Mouse (Mus musculus) ES-E14 (cell line): Measurements from ENCODE around the gene Hebp1. TPM values are rescaled to one million over a fixed set of nuclear protein-coding genes. Genes with fewer than 3 reads are reported as not detected.

Experiments used
- DNase-seq: peaks from one replicate; pipeline ENCODE4 v3.0.0-alpha.2; 2013; ENCODE audit warnings: low read depth, low spot score
- H3K27ac ChIP-seq: 2 replicates; pipeline ENCODE4 v1.5.1; 2012; ENCODE audit warnings: low read depth, mild to moderate bottlenecking, low read length, moderate library complexity, mixed read lengths; ENCODE audit not compliant: poor library complexity, insufficient read depth, severe bottlenecking
- H3K36me3 ChIP-seq: 2 replicates; pipeline ENCODE4 v1.6.1; 2012; ENCODE audit warnings: mild to moderate bottlenecking, low read length, moderate library complexity, mixed read lengths; ENCODE audit not compliant: control insufficient read depth, poor library complexity, insufficient read depth, severe bottlenecking
- H3K4me1 ChIP-seq, 2 experiments: fragments of 150-350 bp in 1 of 2; sonication (generic) in 1 of 2; 2 replicates each; pipeline ENCODE4 v1.6.1; 2012; ENCODE audit warnings: low read length in 2 of 2, mild to moderate bottlenecking in 1 of 2, mixed read lengths in 1 of 2; ENCODE audit not compliant: control insufficient read depth in 2 of 2, insufficient read depth in 2 of 2, poor library complexity in 1 of 2
- H3K4me3 ChIP-seq, 2 experiments: fragments of 150-350 bp in 1 of 2; sonication (generic) in 1 of 2; 2 replicates each; pipeline ENCODE4 v1.5.1; 2012; ENCODE audit warnings: low read length in 2 of 2, low read depth in 1 of 2, mild to moderate bottlenecking in 1 of 2, mixed read lengths in 1 of 2; ENCODE audit not compliant: insufficient read depth in 1 of 2, poor library complexity in 1 of 2, severe bottlenecking in 1 of 2
- H3K9ac ChIP-seq: 2 replicates; pipeline ENCODE4 v1.6.1; 2012; ENCODE audit warnings: low read depth, mild to moderate bottlenecking, low read length, mixed read lengths; ENCODE audit not compliant: poor library complexity, insufficient read depth, severe bottlenecking
- H3K9me3 ChIP-seq: fragments of 150-350 bp; sonication (generic); 2 replicates; pipeline ENCODE4 v1.6.1; 2012; ENCODE audit warnings: low read depth, mild to moderate bottlenecking, low read length; ENCODE audit not compliant: control insufficient read depth, insufficient read depth
- CHD2 ChIP-seq: IDR thresholded peaks from 2 replicates; pipeline ENCODE4 v1.6.1; 2014; ENCODE audit warnings: mild to moderate bottlenecking, low read depth, low read length, inconsistent platforms
- HCFC1 ChIP-seq: IDR thresholded peaks from 2 replicates; pipeline ENCODE4 v1.6.1; 2012; ENCODE audit warnings: low read length, inconsistent platforms, borderline replicate concordance; ENCODE audit not compliant: insufficient read depth
- MAFK ChIP-seq: IDR thresholded peaks from 2 replicates; pipeline ENCODE4 v1.6.1; 2014; ENCODE audit warnings: mild to moderate bottlenecking, low read depth, low read length, inconsistent platforms; ENCODE audit not compliant: insufficient read depth
- ZC3H11A ChIP-seq: IDR thresholded peaks from 2 replicates; pipeline ENCODE4 v1.6.1; 2012; ENCODE audit warnings: low read depth, mild to moderate bottlenecking, inconsistent platforms, low read length, borderline replicate concordance
- ZNF384 ChIP-seq: IDR thresholded peaks from 2 replicates; pipeline ENCODE4 v1.6.1; 2012; ENCODE audit warnings: low read depth, low read length, inconsistent platforms
- in situ Hi-C, 2 experiments: fragments of 600-800 bp; cut with MboI; formaldehyde crosslinking; loops; one replicate each; pipeline ENCODE4 v1.15.1; 2025; ENCODE audit warnings: low sequenced_read_pairs in 2 of 2, inconsistent platforms in 1 of 2; ENCODE audit not compliant: unreplicated experiment in 2 of 2
- total RNA-seq: library from RNA; depleted of rRNA; stranded (reverse); fragments of 300-350 nt; gene quantifications from 2 replicates; pipeline ENCODE4 v1.2.3, GENCODE M21; 2012

Gene Hebp1
- total RNA-seq, 1 experiment, result 22.4 TPM

GRCm38 (mm10) chr6:135136439-135137161 is 61.2 kb downstream of the Hebp1 start:
- no peaks in the 10 kb centered on the region for H3K9me3 ChIP-seq
- H3K9ac ChIP-seq, result no peak overlapping the region
- peaks cover 0 to 8% of the 10 kb centered on the region in 2 experiments; a peak in 3 of 4 replicates for H3K4me1 ChIP-seq
- peak overlapping the region; percentile 45; the same call in 1 of the 2 replicates for H3K27ac ChIP-seq
- in situ Hi-C loops, result loop anchor here in 1 of 2 experiments (5.0 kb wide), 1 partner anchor 44 kb away; no protein-coding TSS in a partner anchor
- H3K4me3 ChIP-seq, result 0 out of 4 replicates have a peak overlapping the region, but pooled peaks of 1 of the 2 experiments have one; percentile 3
- no peaks in the 10 kb centered on the region; the same call in 1 of the 2 replicates for H3K36me3 ChIP-seq
- DNase-seq, result peak; percentile 35
- TF ChIP-seq MAFK, result no peak
- TF ChIP-seq ZNF384, result no peak
- TF ChIP-seq ZC3H11A, result no peak
- no peak for TF ChIP-seq HCFC1
- TF ChIP-seq CHD2, result no peak

DNA sequence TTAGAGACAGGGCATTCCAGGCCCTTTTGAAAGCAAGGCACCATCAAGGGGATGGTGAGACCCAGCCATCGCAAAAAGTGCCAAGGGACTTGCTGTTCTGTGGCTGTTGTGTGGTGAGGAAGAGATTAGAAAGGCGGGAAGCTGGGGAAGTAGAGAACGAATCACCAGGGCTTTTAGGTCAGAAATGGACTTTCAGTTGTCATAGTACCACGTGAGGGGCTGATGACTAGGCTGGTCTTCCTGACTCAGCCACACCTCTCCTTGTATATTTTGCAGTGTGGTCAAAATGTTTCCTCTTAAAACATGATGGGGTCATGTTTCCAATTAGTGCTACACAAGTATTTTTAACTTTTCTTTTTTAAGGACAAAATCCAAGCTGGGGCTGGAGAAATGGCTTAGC is 62.1 kb downstream of the Hebp1 start:
- no peak overlapping the region for H3K4me3 ChIP-seq
- peaks cover 0 to 8% of the 10 kb centered on the region in 2 experiments; a peak in 3 of 4 replicates for H3K4me1 ChIP-seq
- H3K9me3 ChIP-seq, result no peaks in the 10 kb centered on the region
- H3K27ac ChIP-seq, result no peak overlapping the region
- in situ Hi-C loops, result loop anchor here in 1 of 2 experiments (5.0 kb wide), 1 partner anchor 43 kb away; no protein-coding TSS in a partner anchor
- TF ChIP-seq MAFK, result no peak
- no peak for TF ChIP-seq CHD2
- no peak for TF ChIP-seq HCFC1
- no peak for TF ChIP-seq ZC3H11A
- no peak for TF ChIP-seq ZNF384
- DNase-seq, result no peak
- no peaks in the 10 kb centered on the region; the same call in 1 of the 2 replicates for H3K36me3 ChIP-seq
- no peak overlapping the region for H3K9ac ChIP-seq

- DNase-seq, result no peak
- peaks cover 0 to 8% of the 10 kb centered on the region in 2 experiments; a peak in 3 of 4 replicates for H3K4me1 ChIP-seq
- no peaks in the 10 kb centered on the region for H3K9me3 ChIP-seq
- no peak overlapping the region for H3K4me3 ChIP-seq
- H3K36me3 ChIP-seq, result no peaks in the 10 kb centered on the region; the same call in 1 of the 2 replicates
- in situ Hi-C loops, result no loop called here
- TF ChIP-seq CHD2, result no peak
- TF ChIP-seq ZC3H11A, result no peak
- no peak for TF ChIP-seq HCFC1
- TF ChIP-seq MAFK, result no peak
- TF ChIP-seq ZNF384, result no peak
- H3K27ac ChIP-seq, result no peak overlapping the region
- H3K9ac ChIP-seq, result no peak overlapping the region
Observed at GRCm38 (mm10) chr6:135133486-135133885, 64.3 kb downstream of the Hebp1 start.

GRCm38 (mm10) chr6:135133086-135133485 is 64.7 kb downstream of the Hebp1 start:
- Histone ChIP-seq H3K27ac (no peak overlapping the region), H3K4me3 (no peak overlapping the region), H3K9ac (no peak overlapping the region), H3K36me3 (no peaks in the 10 kb centered on the region; the same call in 1 of the 2 replicates), H3K4me1 (peaks cover 0 to 8% of the 10 kb centered on the region in 2 experiments; a peak in 3 of 4 replicates), H3K9me3 (no peaks in the 10 kb centered on the region)
- no peak for DNase-seq
- in situ Hi-C loops, result no loop called here
- no peak for TF ChIP-seq ZC3H11A
- TF ChIP-seq MAFK, result no peak
- TF ChIP-seq ZNF384, result no peak
- TF ChIP-seq HCFC1, result no peak
- TF ChIP-seq CHD2, result no peak
